Mouse (Mus musculus): Measurements from ENCODE around the gene Mslnl. TPM values are rescaled to one million over a fixed set of nuclear protein-coding genes. Genes with fewer than 3 reads are reported as not detected.

The Mslnl gene
- not detected for polyA plus RNA-seq (2015; fragmentation: Illumina TruSeq; extraction: RNeasy Lipid Tissue Mini Kit (QIAGEN cat#74804); ENCODE audit: insufficient read depth, low replicate concordance)

DNA sequence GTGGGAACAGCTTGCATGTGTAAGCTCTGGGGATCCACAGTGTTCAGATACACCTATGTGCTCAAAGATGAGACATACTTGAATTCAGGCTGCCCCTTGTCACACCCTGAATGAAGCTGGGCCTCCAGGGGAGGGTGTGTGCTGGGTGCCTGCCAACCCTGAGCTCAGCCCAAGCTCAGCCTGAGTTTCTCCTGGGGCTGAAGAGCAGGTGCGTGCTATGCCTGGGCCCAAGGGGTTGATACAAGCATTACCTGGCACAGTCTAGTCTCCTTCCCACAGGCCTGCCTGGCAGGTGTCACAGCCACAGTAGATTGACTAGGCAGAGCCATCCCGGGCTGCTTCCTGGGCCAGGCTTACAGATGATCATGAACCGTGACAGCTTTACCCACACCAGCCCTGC is at the start of gene Mslnl:
Mslnl (plus strand) TSS at position 298 of the 400 bp plus-strand sequence.

DNA sequence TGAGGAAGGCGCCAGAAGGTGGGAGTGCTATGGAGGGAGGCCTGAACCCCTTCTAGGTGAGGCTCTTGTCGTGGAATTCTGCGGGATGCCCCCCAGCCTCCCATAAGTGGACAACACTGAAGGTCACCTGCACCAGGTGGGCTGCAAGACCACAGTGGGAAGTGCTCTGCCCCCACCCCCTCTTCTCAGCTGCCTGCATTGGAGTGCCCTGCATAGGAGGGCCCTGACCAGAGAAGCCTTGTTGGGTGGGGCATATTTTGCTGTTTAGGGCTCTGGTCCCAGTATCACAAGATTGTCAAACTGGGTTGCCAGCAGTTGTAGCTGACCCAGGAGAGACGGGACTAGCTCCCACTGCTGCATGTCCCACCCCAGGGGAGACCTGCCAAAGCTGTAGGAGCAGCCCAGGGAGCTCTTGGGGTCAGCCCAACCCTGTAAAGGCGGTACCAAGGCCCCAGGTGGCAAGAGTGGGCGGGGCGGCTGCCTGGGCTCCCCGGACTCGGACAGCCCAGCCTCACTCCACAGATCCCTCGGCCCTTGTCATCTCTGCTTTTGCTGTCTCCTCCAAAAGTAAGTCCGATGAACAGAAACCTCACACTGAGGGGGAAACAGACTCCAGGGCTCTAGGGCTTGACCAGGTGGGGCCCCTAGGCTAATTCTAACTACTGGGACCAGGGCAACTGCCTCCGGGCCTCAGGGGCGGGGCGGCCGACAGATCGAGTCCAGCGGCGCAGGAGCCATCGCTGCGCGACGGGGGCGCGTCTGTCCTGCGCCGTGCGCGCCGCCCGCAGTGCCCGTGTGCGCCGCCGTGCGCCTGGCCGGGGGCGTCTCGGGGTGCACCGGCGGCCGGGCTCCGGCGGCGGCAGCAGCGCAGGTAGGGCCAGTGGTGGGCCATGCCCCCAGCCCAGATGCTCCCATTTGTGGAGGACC is 18.9 kb upstream of the Mslnl start, which contains the start of gene Gng13:
Gng13 (plus strand) TSS at position 461 of the 927 bp plus-strand sequence.

DNA sequence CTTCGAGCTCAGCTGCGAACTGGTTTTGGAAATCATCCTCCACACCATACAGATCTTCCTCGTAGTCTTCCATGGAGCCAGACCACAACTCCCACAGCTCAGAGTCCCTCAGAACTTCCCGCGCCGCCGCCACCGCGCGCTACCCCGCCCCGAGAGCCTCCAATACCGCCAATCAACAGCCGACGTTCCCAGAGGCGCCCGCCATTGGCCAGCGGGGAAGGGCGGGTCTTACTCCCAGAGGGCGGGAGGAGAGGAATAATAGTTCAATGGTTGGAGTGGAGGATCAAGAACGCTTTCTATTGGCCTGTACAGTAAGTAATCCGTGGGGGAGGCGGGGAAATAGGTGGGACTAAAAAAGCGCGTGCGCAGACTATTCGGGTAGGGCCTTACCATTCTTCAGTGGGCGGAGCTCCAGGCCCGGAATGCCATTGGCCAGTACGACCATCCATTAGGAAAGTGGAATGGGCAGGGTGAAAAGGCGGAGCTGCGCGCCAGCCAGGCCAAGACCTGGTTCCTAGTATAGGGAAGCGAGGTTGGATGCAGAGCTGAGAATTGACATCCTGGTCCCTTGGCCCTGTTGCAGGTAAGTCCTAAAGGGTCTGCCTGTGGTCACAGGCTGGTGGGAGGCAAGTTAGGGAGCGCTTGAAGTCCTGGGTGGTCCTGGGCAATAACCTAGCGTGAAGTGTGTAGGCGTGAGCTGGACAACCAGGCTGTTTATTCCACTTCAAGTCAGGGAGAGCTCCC is 8.4 kb upstream of the Mslnl start, which contains the start of the genes Chtf18 and Rpusd1:
Chtf18 (minus strand) TSS at position 155 of the 744 bp plus-strand sequence.
Rpusd1 (plus strand) TSS at position 406 of the 744 bp plus-strand sequence.

DNA sequence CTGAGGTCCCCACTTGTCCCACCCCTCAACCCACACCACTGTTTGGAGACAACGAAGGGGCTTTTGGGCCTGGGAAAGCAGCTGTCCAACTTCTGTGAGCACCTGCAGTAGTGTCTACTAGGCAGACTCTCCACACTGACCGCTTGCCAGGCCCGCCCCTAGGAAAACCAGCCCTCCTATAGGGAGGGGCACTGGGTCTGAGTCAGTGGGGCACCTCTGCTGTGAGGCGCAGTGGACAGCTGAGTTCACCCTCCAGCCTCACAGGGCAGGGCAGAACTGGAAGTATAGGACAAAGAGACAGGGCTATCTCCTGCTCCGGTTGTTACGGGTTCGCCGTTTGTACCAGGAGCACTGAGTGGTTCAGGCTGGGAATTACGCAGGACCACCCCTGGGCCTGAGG is 18.4 kb downstream of the Mslnl start, which contains the start of gene Msln:
Msln (minus strand) TSS at position 138 of the 400 bp plus-strand sequence.

DNA sequence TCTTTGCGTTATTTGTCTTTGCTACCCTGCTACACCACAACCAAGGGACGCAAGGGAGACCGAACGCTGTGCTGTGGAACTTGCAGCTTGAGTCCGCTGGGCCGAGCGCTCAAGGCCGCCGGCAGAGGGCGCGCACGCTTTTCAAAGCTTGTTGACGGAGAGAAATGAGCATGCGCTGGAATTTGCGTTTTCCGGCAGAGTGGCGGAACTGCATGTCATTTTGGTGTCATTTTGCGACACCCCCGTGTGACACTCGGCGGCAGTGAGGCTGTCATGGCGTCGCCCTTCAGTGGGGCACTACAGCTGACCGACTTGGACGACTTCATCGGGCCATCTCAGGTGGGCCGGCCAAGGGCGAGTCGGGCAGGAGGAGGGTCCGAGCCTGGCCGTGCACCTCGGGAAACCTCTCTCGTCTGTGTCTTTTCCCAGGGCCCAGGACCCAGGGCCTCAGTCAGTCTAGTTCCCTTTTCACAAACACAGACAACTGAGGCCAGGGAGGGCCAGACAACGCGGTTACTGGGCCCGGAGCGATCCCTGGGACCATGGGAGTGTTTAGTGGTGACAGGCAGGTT is 37.8 kb downstream of the Mslnl start, which contains the start of gene Narfl:
Narfl (plus strand) TSS at position 228 of the 572 bp plus-strand sequence.

DNA sequence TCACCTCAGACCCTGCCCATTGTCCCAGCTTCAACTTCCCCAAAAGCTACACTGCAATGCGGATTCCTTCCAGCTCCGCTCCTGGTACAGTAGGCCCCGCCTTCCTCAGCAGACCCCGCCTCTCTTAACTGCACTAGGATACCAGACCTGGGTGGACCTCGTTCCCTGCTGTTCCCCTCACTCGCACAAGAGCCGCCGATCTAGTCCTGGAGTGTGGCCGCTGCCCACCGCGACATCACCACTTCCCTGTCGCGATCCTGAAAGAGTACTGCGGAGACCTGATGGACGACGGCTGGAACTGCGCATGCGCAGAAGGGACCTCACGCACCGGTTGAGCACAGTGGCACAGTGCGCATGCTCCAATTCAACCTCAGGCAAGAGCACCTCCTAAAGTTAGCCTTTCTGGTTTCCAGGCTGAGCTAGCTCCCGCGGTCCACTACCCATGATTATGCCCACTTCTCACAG is 49.5 kb downstream of the Mslnl start, which contains the start of gene Haghl:
Haghl (minus strand) TSS at position 393 of the 465 bp plus-strand sequence.

GRCm38 (mm10) chr17:25786280-25786679 is 50.4 kb downstream of the Mslnl start, which contains the start of gene Ccdc78:
Gene Ccdc78, plus strand, starts transcription at chr17:25786580.

GRCm38 (mm10) chr17:25792615-25793014 is 56.8 kb downstream of the Mslnl start, which contains the start of gene Fam173a:
Gene Fam173a, minus strand, starts transcription at chr17:25792901.

DNA sequence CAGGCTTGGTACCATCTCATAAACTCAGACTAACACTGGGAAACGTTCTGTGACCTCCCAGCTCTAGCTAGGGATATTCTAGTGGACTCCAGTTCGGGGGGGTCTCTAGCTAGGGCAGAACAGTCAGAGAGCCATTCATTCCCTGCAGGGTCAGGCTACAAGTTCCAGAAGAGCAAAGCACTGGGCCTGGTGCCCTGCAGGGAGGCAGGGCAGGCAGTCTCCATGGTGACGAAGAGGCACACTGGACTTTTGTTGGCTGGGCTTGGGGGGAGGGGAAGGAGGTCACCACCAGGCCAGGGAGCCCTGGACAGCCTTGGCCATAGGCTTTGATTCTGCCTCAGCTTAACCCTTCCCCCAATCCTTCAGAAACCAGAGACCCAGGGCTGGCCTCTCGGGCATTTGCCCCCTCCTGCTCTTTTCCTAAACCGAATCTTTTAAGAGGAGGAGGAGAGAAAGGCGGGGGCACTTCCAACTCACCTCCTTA is 59.8 kb downstream of the Mslnl start, which contains the start of gene AC134908.4:
AC134908.4 (minus strand) TSS at position 51 of the 484 bp plus-strand sequence.

DNA sequence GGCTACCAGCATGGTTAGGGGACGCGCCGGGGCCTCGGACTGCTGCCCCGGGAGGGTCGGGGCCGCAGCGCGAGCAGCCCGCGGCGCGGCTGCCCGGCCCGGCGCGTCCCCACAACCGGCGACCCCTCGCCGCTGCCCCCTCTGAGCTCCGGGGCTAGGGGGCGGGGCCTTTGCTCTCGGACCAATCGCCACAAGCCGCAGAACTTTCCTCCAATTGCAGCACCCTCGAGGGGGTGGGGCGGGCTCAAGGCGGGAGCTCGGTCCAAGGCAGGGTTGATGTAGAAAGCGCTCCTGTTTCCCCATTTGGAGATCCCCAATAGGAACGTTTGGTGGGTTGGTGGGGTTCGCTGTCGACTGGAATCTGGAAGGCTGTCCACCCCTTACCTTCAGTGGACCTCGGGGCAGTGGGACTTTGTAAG is 61.1 kb downstream of the Mslnl start, which contains the start of gene Metrn:
Metrn (minus strand) TSS at position 186 of the 419 bp plus-strand sequence.

Other genes with a start within 250 kb of the Mslnl start
- gene Sstr5, start 238.8 kb upstream of the Mslnl start, polyA plus RNA-seq (2015; fragmentation: Illumina TruSeq; extraction: RNeasy Lipid Tissue Mini Kit (QIAGEN cat#74804); ENCODE audit: insufficient read depth, low replicate concordance) = not detected
- 0.55 TPM for gene Sox8, start 165.4 kb upstream of the Mslnl start, polyA plus RNA-seq (2015; fragmentation: Illumina TruSeq; extraction: RNeasy Lipid Tissue Mini Kit (QIAGEN cat#74804); ENCODE audit: insufficient read depth, low replicate concordance)
- gene Lmf1, start 157.0 kb upstream of the Mslnl start, polyA plus RNA-seq (2015; fragmentation: Illumina TruSeq; extraction: RNeasy Lipid Tissue Mini Kit (QIAGEN cat#74804); ENCODE audit: insufficient read depth, low replicate concordance) = 7.9 TPM
- not detected for gene Gng13, start 18.9 kb upstream of the Mslnl start, polyA plus RNA-seq (2015; fragmentation: Illumina TruSeq; extraction: RNeasy Lipid Tissue Mini Kit (QIAGEN cat#74804); ENCODE audit: insufficient read depth, low replicate concordance)
- gene Chtf18, start 8.6 kb upstream of the Mslnl start, polyA plus RNA-seq (2015; fragmentation: Illumina TruSeq; extraction: RNeasy Lipid Tissue Mini Kit (QIAGEN cat#74804); ENCODE audit: insufficient read depth, low replicate concordance) = 3.2 TPM
- 1.5 TPM for gene Rpusd1, start 8.4 kb upstream of the Mslnl start, polyA plus RNA-seq (2015; fragmentation: Illumina TruSeq; extraction: RNeasy Lipid Tissue Mini Kit (QIAGEN cat#74804); ENCODE audit: insufficient read depth, low replicate concordance)
- gene Msln, start 18.3 kb downstream of the Mslnl start, polyA plus RNA-seq (2015; fragmentation: Illumina TruSeq; extraction: RNeasy Lipid Tissue Mini Kit (QIAGEN cat#74804); ENCODE audit: insufficient read depth, low replicate concordance) = 1.9 TPM
- 15.2 TPM for gene Narfl, start 37.7 kb downstream of the Mslnl start, polyA plus RNA-seq (2015; fragmentation: Illumina TruSeq; extraction: RNeasy Lipid Tissue Mini Kit (QIAGEN cat#74804); ENCODE audit: insufficient read depth, low replicate concordance)
- gene Haghl, start 49.6 kb downstream of the Mslnl start, polyA plus RNA-seq (2015; fragmentation: Illumina TruSeq; extraction: RNeasy Lipid Tissue Mini Kit (QIAGEN cat#74804); ENCODE audit: insufficient read depth, low replicate concordance) = 7.3 TPM
- not detected for gene Ccdc78, start 50.5 kb downstream of the Mslnl start, polyA plus RNA-seq (2015; fragmentation: Illumina TruSeq; extraction: RNeasy Lipid Tissue Mini Kit (QIAGEN cat#74804); ENCODE audit: insufficient read depth, low replicate concordance)
- gene Fam173a, start 56.9 kb downstream of the Mslnl start, polyA plus RNA-seq (2015; fragmentation: Illumina TruSeq; extraction: RNeasy Lipid Tissue Mini Kit (QIAGEN cat#74804); ENCODE audit: insufficient read depth, low replicate concordance) = 19.6 TPM
- gene AC134908.4, start 59.6 kb downstream of the Mslnl start, polyA plus RNA-seq (2015; fragmentation: Illumina TruSeq; extraction: RNeasy Lipid Tissue Mini Kit (QIAGEN cat#74804); ENCODE audit: insufficient read depth, low replicate concordance) = not detected
- gene Metrn, start 61.1 kb downstream of the Mslnl start, polyA plus RNA-seq (2015; fragmentation: Illumina TruSeq; extraction: RNeasy Lipid Tissue Mini Kit (QIAGEN cat#74804); ENCODE audit: insufficient read depth, low replicate concordance) = 2.4 TPM
- gene Fbxl16, start 73.0 kb downstream of the Mslnl start, polyA plus RNA-seq (2015; fragmentation: Illumina TruSeq; extraction: RNeasy Lipid Tissue Mini Kit (QIAGEN cat#74804); ENCODE audit: insufficient read depth, low replicate concordance) = 0.46 TPM
- 7.8 TPM for gene Wdr24, start 87.6 kb downstream of the Mslnl start, polyA plus RNA-seq (2015; fragmentation: Illumina TruSeq; extraction: RNeasy Lipid Tissue Mini Kit (QIAGEN cat#74804); ENCODE audit: insufficient read depth, low replicate concordance)
- gene Jmjd8, start 92.8 kb downstream of the Mslnl start, polyA plus RNA-seq (2015; fragmentation: Illumina TruSeq; extraction: RNeasy Lipid Tissue Mini Kit (QIAGEN cat#74804); ENCODE audit: insufficient read depth, low replicate concordance) = 21.8 TPM
- gene Stub1, start 97.4 kb downstream of the Mslnl start, polyA plus RNA-seq (2015; fragmentation: Illumina TruSeq; extraction: RNeasy Lipid Tissue Mini Kit (QIAGEN cat#74804); ENCODE audit: insufficient read depth, low replicate concordance) = 41.4 TPM
- not detected for gene Rhbdl1, start 101.3 kb downstream of the Mslnl start, polyA plus RNA-seq (2015; fragmentation: Illumina TruSeq; extraction: RNeasy Lipid Tissue Mini Kit (QIAGEN cat#74804); ENCODE audit: insufficient read depth, low replicate concordance)
- 0.30 TPM for gene Gm20683, start 105.7 kb downstream of the Mslnl start, polyA plus RNA-seq (2015; fragmentation: Illumina TruSeq; extraction: RNeasy Lipid Tissue Mini Kit (QIAGEN cat#74804); ENCODE audit: insufficient read depth, low replicate concordance)
- gene Rhot2, start 108.8 kb downstream of the Mslnl start, polyA plus RNA-seq (2015; fragmentation: Illumina TruSeq; extraction: RNeasy Lipid Tissue Mini Kit (QIAGEN cat#74804); ENCODE audit: insufficient read depth, low replicate concordance) = 38.1 TPM
- 9.6 TPM for gene Wdr90, start 125.5 kb downstream of the Mslnl start, polyA plus RNA-seq (2015; fragmentation: Illumina TruSeq; extraction: RNeasy Lipid Tissue Mini Kit (QIAGEN cat#74804); ENCODE audit: insufficient read depth, low replicate concordance)
- gene Mcrip2, start 132.7 kb downstream of the Mslnl start, polyA plus RNA-seq (2015; fragmentation: Illumina TruSeq; extraction: RNeasy Lipid Tissue Mini Kit (QIAGEN cat#74804); ENCODE audit: insufficient read depth, low replicate concordance) = 1.4 TPM
- 14.3 TPM for gene Mettl26, start 139.0 kb downstream of the Mslnl start, polyA plus RNA-seq (2015; fragmentation: Illumina TruSeq; extraction: RNeasy Lipid Tissue Mini Kit (QIAGEN cat#74804); ENCODE audit: insufficient read depth, low replicate concordance)
- 0.21 TPM for gene Wfikkn1, start 144.8 kb downstream of the Mslnl start, polyA plus RNA-seq (2015; fragmentation: Illumina TruSeq; extraction: RNeasy Lipid Tissue Mini Kit (QIAGEN cat#74804); ENCODE audit: insufficient read depth, low replicate concordance)
- 10.4 TPM for gene Rab40c, start 183.7 kb downstream of the Mslnl start, polyA plus RNA-seq (2015; fragmentation: Illumina TruSeq; extraction: RNeasy Lipid Tissue Mini Kit (QIAGEN cat#74804); ENCODE audit: insufficient read depth, low replicate concordance)
- gene Pigq, start 208.9 kb downstream of the Mslnl start, polyA plus RNA-seq (2015; fragmentation: Illumina TruSeq; extraction: RNeasy Lipid Tissue Mini Kit (QIAGEN cat#74804); ENCODE audit: insufficient read depth, low replicate concordance) = 70.8 TPM
- gene Nhlrc4, start 208.9 kb downstream of the Mslnl start, polyA plus RNA-seq (2015; fragmentation: Illumina TruSeq; extraction: RNeasy Lipid Tissue Mini Kit (QIAGEN cat#74804); ENCODE audit: insufficient read depth, low replicate concordance) = 0.28 TPM
- not detected for gene A930017K11Rik, start 216.5 kb downstream of the Mslnl start, polyA plus RNA-seq (2015; fragmentation: Illumina TruSeq; extraction: RNeasy Lipid Tissue Mini Kit (QIAGEN cat#74804); ENCODE audit: insufficient read depth, low replicate concordance)
- 5.8 TPM for gene Capn15, start 249.8 kb downstream of the Mslnl start, polyA plus RNA-seq (2015; fragmentation: Illumina TruSeq; extraction: RNeasy Lipid Tissue Mini Kit (QIAGEN cat#74804); ENCODE audit: insufficient read depth, low replicate concordance)